Comparison of ENCODE assay signal across 9 mouse cellular contexts in genomic region chr1:134065241-134065809, GRCm38 (mm10). TPM values are rescaled to one million over a fixed set of nuclear protein-coding genes. Genes with fewer than 3 reads are reported as not detected.
DNase-seq lines count a peak whose midpoint lies in the region; ATAC-seq lines count a peak whose summit lies in the region.
"Had no signal": no experiment of that assay in that cellular context is flagged by ENCODE, and none has a peak within 500 bp of the region (broad histone marks: within the 10 kb centered on the region; RNA-seq: fewer than 3 reads in every experiment).

No protein-coding gene starts in this region.

- H3K4me1 ChIP-seq in brown adipose tissue, adult 24 weeks (ENCODE audit: control insufficient read depth, insufficient read depth, insufficient read length, low read length), result peaks cover 46% of the 10 kb centered on the region
- peaks cover 67% of the 10 kb centered on the region for H3K4me1 ChIP-seq in hindbrain, embryonic 14.5 days (replicated peaks; ENCODE audit: control insufficient read depth, insufficient read depth, low read length)

- H3K27me3 ChIP-seq in hindbrain, embryonic 14.5 days (ENCODE audit: control insufficient read depth, insufficient read depth, low read length), result no peaks in the 10 kb centered on the region

- no peak for ATAC-seq in hindbrain, embryonic 14.5 days (ENCODE audit: low FRiP score)

- H3K4me2 ChIP-seq in hindbrain, embryonic 14.5 days (replicated peaks), result no peak overlapping the region

- H3K4me3 ChIP-seq in brown adipose tissue, adult 24 weeks (ENCODE audit: insufficient read depth, low read depth, low read length), result no peak overlapping the region
- no peak overlapping the region for H3K4me3 ChIP-seq in hindbrain, embryonic 14.5 days (replicated peaks; ENCODE audit: low read length)
- H3K4me3 ChIP-seq in macrophage (ENCODE audit: inconsistent target), result no peak overlapping the region

- H3K9me3 ChIP-seq in hindbrain, embryonic 14.5 days (ENCODE audit: control insufficient read depth, low read length), result no peaks in the 10 kb centered on the region

- peak overlapping the region; percentile 90 for H3K27ac ChIP-seq in brown adipose tissue, adult 24 weeks (replicated peaks; ENCODE audit: low read depth, low read length)
- peak overlapping the region; percentile 58 for H3K27ac ChIP-seq in hindbrain, embryonic 14.5 days
- peak overlapping the region; percentile 81 for H3K27ac ChIP-seq in macrophage

- WGBS in hindbrain, embryonic 14.5 days, result 71% methylated on average over 4 of the region's 4 CpGs
- 5% methylated on average over 4 of the region's 4 CpGs for WGBS in macrophage (ENCODE audit: missing documents)

- H3K36me3 ChIP-seq in hindbrain, embryonic 14.5 days (replicated peaks; ENCODE audit: control insufficient read depth, insufficient read depth), result no peaks in the 10 kb centered on the region
- no peaks in the 10 kb centered on the region for H3K36me3 ChIP-seq in macrophage (ENCODE audit: inconsistent target)

- H3K79me2 ChIP-seq in macrophage (ENCODE audit: inconsistent target), result no peaks in the 10 kb centered on the region

- H3K9ac ChIP-seq in hindbrain, embryonic 14.5 days, result no peak overlapping the region

- DNase-seq in heart, adult 11 months, result peak; percentile 99
- DNase-seq in heart, adult 8-10 months (ENCODE audit: low spot score), result no peak
- no peak for DNase-seq in hindbrain, embryonic 14.5 days (ENCODE audit: low spot score)
- peak; percentile 74 for DNase-seq in thymus, postnatal 0 days (ENCODE audit: low spot score)
- DNase-seq in adrenal gland, adult 8-10 months, result no peak
- DNase-seq in embryo, embryonic 9.5 days (ENCODE audit: extremely low spot score), result no peak

RNA-seq across cellular contexts. Expression of gene Btg2, which starts 13.6 kb away (rescaled TPM):
- total RNA-seq in heart, adult 8-10 months (2022), result 10 to 100 TPM; 18.3 to 35.3 (median 28.0) TPM
- polyA plus RNA-seq in brown adipose tissue, adult 24 weeks (2012; ENCODE audit: insufficient read depth, insufficient read length, missing spikeins), result 16.6 and 53.4 TPM in 2 replicates
- 26.3 and 29.0 TPM in 2 replicates for polyA plus RNA-seq in hindbrain, embryonic 14.5 days (2014; fragmentation: Nextera tagmentation; extraction: Ambion mirVana)
- total RNA-seq in macrophage (2018; cell fraction: chromatin; rRNA removed), result 100 to 1,000 TPM in 8 of 26 experiments, 10 to 100 TPM in 17, 1 to 10 TPM in 1; 3.8 to 604 (median 54.5) TPM
- total RNA-seq in macrophage (2018; cell fraction: cytosol; rRNA removed), result 100 to 1,000 TPM in 15 of 26 experiments, 10 to 100 TPM in 10, 1 to 10 TPM in 1; 9.1 to 625 (median 124) TPM
- 1,000 to 10,000 TPM in 1 of 26 experiments, 100 to 1,000 TPM in 16, 10 to 100 TPM in 9; 15.8 to 1,019 (median 166) TPM for total RNA-seq in macrophage (2018; cell fraction: nucleus; rRNA removed)
- 3.9 to 21.4 TPM (median 6.0 TPM) in 3 replicates for polyA plus RNA-seq in macrophage (2018)
- polyA plus RNA-seq in thymus, postnatal 0 days (2015; fragmentation: Nextera tagmentation; extraction: Ambion mirVana), result 315 and 335 TPM in 2 replicates
- 10 to 100 TPM; 28.1 to 56.5 (median 50.6) TPM for total RNA-seq in adrenal gland, adult 8-10 months (2022)

RNA-seq across cellular contexts. Expression of gene Fmod, which starts 28.3 kb away (rescaled TPM):
- 10 to 100 TPM in 1 of 4 experiments, 1 to 10 TPM in 3; 5.9 to 14.1 (median 8.2) TPM for total RNA-seq in heart, adult 8-10 months (2022)
- polyA plus RNA-seq in brown adipose tissue, adult 24 weeks (2012; ENCODE audit: insufficient read depth, insufficient read length, missing spikeins), result 0.38 and 0.55 TPM in 2 replicates
- polyA plus RNA-seq in hindbrain, embryonic 14.5 days (2014; fragmentation: Nextera tagmentation; extraction: Ambion mirVana), result 5.3 and 6.2 TPM in 2 replicates
- 1 to 10 TPM in 1 of 26 experiments, under 1 TPM in 1, not detected in 24; 0.16 to 9.7 TPM for total RNA-seq in macrophage (2018; cell fraction: chromatin; rRNA removed)
- not detected for total RNA-seq in macrophage (2018; cell fraction: cytosol; rRNA removed)
- 1 to 10 TPM in 1 of 26 experiments, not detected in 25; 1.2 TPM for total RNA-seq in macrophage (2018; cell fraction: nucleus; rRNA removed)
- polyA plus RNA-seq in macrophage (2018), result not detected in 3 replicates
- 0.32 and 0.40 TPM in 2 replicates for polyA plus RNA-seq in thymus, postnatal 0 days (2015; fragmentation: Nextera tagmentation; extraction: Ambion mirVana)
- total RNA-seq in adrenal gland, adult 8-10 months (2022), result 10 to 100 TPM in 1 of 4 experiments, 1 to 10 TPM in 3; 6.9 to 10.7 (median 7.7) TPM

RNA-seq across cellular contexts. Expression of gene Chit1, which starts 45.7 kb away (rescaled TPM):
- total RNA-seq in heart, adult 8-10 months (2022), result not detected
- not detected in 2 replicates for polyA plus RNA-seq in brown adipose tissue, adult 24 weeks (2012; ENCODE audit: insufficient read depth, insufficient read length, missing spikeins)
- 0.20 and 0.23 TPM in 2 replicates for polyA plus RNA-seq in hindbrain, embryonic 14.5 days (2014; fragmentation: Nextera tagmentation; extraction: Ambion mirVana)
- not detected for total RNA-seq in macrophage (2018; cell fraction: chromatin; rRNA removed)
- not detected for total RNA-seq in macrophage (2018; cell fraction: cytosol; rRNA removed)
- total RNA-seq in macrophage (2018; cell fraction: nucleus; rRNA removed), result not detected
- not detected in 3 replicates for polyA plus RNA-seq in macrophage (2018)
- polyA plus RNA-seq in thymus, postnatal 0 days (2015; fragmentation: Nextera tagmentation; extraction: Ambion mirVana), result 0.72 and 1.1 TPM in 2 replicates
- total RNA-seq in adrenal gland, adult 8-10 months (2022), result under 1 TPM in 1 of 4 experiments, not detected in 3; 0.28 TPM
- polyA plus RNA-seq: limb, embryonic 11.5 days had no signal

Comparison
In these comparisons a context has a peak if more than half of its experiments do, and no peak if none do; other contexts are left out.
1. DNase-seq: peak in heart, adult 11 months (single experiment) and thymus, postnatal 0 days (single experiment); none in heart, adult 8-10 months (single experiment), hindbrain, embryonic 14.5 days (single experiment), adrenal gland, adult 8-10 months (single experiment) and embryo, embryonic 9.5 days (single experiment).
2. Peak in every context shown above with its lines, with median percentiles within 50 percentile points of each other: H3K27ac ChIP-seq.